Mouse (Mus musculus): Measurements from ENCODE around the gene Olfr1104. TPM values are rescaled to one million over a fixed set of nuclear protein-coding genes. Genes with fewer than 3 reads are reported as not detected.

Olfr1104 gene
- polyA plus RNA-seq (2017; shearing (Covaris generic)): not detected

GRCm38 (mm10) chr2:87026980-87027379, at the start of gene Olfr1104:
Gene Olfr1104 (minus strand): TSS chr2:87027080.

DNA sequence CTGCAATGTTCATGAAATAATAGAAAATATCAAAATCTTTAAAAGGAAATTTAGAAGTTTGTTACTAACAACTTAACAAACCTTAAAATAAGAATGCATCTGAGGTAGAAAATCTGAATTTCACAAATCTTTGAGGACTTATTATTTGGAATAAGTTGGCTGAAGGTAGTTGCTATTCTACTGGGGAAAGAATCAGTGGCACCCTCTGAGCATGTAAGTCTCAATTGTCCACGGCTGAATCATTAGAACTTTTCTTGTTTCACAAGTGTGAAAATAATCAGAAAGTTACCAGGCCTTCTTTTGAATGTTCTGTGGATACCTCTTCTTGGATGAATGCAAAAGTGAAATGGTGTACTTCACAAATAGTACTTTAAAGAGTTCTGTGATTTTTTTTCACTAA, 48.8 kb upstream of the Olfr1104 start, which contains the start of gene Olfr1107:
TSS of gene Olfr1107 (minus strand) at position 101 of the 400 bp plus-strand sequence.

GRCm38 (mm10) chr2:87052173-87052572, 25.3 kb upstream of the Olfr1104 start, which contains the start of gene Olfr1106:
Gene Olfr1106 (minus strand): TSS chr2:87052273.

GRCm38 (mm10) chr2:87036431-87036830, 9.6 kb upstream of the Olfr1104 start, which contains the start of gene Olfr1105:
Gene Olfr1105 (minus strand): TSS chr2:87036531.

GRCm38 (mm10) chr2:86998098-86998497, 28.8 kb downstream of the Olfr1104 start, which contains the start of gene Olfr1102:
Gene Olfr1102 (plus strand): TSS chr2:86998398.

GRCm38 (mm10) chr2:86991121-86991520, 35.8 kb downstream of the Olfr1104 start, which contains the start of gene Olfr1101:
Gene Olfr1101 (minus strand): TSS chr2:86991221.

DNA sequence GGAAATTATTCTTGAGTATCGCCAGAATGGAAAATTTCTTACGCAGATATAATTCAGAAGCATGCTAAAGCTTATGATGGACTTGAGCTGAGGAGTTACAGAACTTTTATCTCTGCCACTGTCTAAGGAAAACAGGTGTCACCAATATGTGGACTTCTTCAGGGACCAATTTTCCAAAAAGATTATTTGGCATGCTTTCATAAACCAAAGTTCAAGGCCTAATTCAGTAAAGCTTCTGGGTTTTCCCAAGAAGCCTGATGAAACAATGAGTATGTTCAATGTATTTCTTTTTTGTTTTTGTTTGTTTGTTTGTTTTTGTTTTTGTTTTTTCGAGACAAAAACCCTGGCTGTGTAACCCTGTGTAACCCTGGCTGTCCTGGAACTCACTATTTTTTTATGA, 47.0 kb downstream of the Olfr1104 start, which contains the start of gene Olfr1100:
TSS of gene Olfr1100 (minus strand) at position 101 of the 400 bp plus-strand sequence.

Other genes starting within 250 kb of the Olfr1104 start
- gene Olfr1093, start 244.6 kb downstream of the Olfr1104 start, polyA plus RNA-seq (2017; shearing (Covaris generic)): not detected
- not detected for gene Olfr141, start 217.1 kb downstream of the Olfr1104 start, polyA plus RNA-seq (2017; shearing (Covaris generic))
- not detected for gene Olfr1094, start 202.4 kb downstream of the Olfr1104 start, polyA plus RNA-seq (2017; shearing (Covaris generic))
- not detected for gene Olfr1095, start 175.4 kb downstream of the Olfr1104 start, polyA plus RNA-seq (2017; shearing (Covaris generic))
- gene Gm13723, start 152.3 kb downstream of the Olfr1104 start, polyA plus RNA-seq (2017; shearing (Covaris generic)): 0.15 TPM
- gene Olfr1097, start 134.9 kb downstream of the Olfr1104 start, polyA plus RNA-seq (2017; shearing (Covaris generic)): not detected
- gene Olfr1098, start 102.5 kb downstream of the Olfr1104 start, polyA plus RNA-seq (2017; shearing (Covaris generic)): not detected
- gene Olfr1099, start 66.4 kb downstream of the Olfr1104 start, polyA plus RNA-seq (2017; shearing (Covaris generic)): not detected
- gene Olfr1100, start 47.1 kb downstream of the Olfr1104 start, polyA plus RNA-seq (2017; shearing (Covaris generic)): not detected
- not detected for gene Olfr1101, start 35.9 kb downstream of the Olfr1104 start, polyA plus RNA-seq (2017; shearing (Covaris generic))
- gene Olfr1102, start 28.7 kb downstream of the Olfr1104 start, polyA plus RNA-seq (2017; shearing (Covaris generic)): not detected
- not detected for gene Olfr1105, start 9.5 kb upstream of the Olfr1104 start, polyA plus RNA-seq (2017; shearing (Covaris generic))
- gene Olfr1106, start 25.2 kb upstream of the Olfr1104 start, polyA plus RNA-seq (2017; shearing (Covaris generic)): not detected
- not detected for gene Olfr1107, start 48.7 kb upstream of the Olfr1104 start, polyA plus RNA-seq (2017; shearing (Covaris generic))
- gene Olfr1109, start 68.9 kb upstream of the Olfr1104 start, polyA plus RNA-seq (2017; shearing (Covaris generic)): not detected
- not detected for gene Olfr259, start 87.5 kb upstream of the Olfr1104 start, polyA plus RNA-seq (2017; shearing (Covaris generic))
- gene Olfr1110, start 113.2 kb upstream of the Olfr1104 start, polyA plus RNA-seq (2017; shearing (Covaris generic)): not detected
- gene Olfr1111, start 125.5 kb upstream of the Olfr1104 start, polyA plus RNA-seq (2017; shearing (Covaris generic)): not detected
- not detected for gene Olfr1112, start 160.7 kb upstream of the Olfr1104 start, polyA plus RNA-seq (2017; shearing (Covaris generic))
- not detected for gene Olfr1113, start 181.9 kb upstream of the Olfr1104 start, polyA plus RNA-seq (2017; shearing (Covaris generic))
- gene Olfr1115, start 220.9 kb upstream of the Olfr1104 start, polyA plus RNA-seq (2017; shearing (Covaris generic)): not detected
- gene Olfr1116, start 240.5 kb upstream of the Olfr1104 start, polyA plus RNA-seq (2017; shearing (Covaris generic)): not detected